Mouse (Mus musculus) MEL (cell line): Measurements from ENCODE around the gene Ube2d3. TPM values are rescaled to one million over a fixed set of nuclear protein-coding genes. Genes with fewer than 3 reads are reported as not detected.

Source experiments
- DNase-seq: peaks from one replicate; pipeline ENCODE4 v3.0.0; 2011; ENCODE audit warnings: low read depth, low spot score
- H3K27ac ChIP-seq: 2 replicates; pipeline ENCODE4 v1.5.1; 2012; ENCODE audit warnings: low read depth, mild to moderate bottlenecking, control low read depth, low read length, moderate library complexity; ENCODE audit not compliant: control insufficient read depth
- H3K27me3 ChIP-seq, 2 experiments: fragments of 150-350 bp in 1 of 2; sonication (generic) in 1 of 2; 2 replicates each; pipeline ENCODE4 v1.6.1; 2012; ENCODE audit warnings: low read length in 2 of 2, mild to moderate bottlenecking in 2 of 2, improper control_type of control experiment in 1 of 2, moderate library complexity in 1 of 2; ENCODE audit not compliant: insufficient read depth in 2 of 2, control insufficient read depth in 1 of 2
- H3K36me3 ChIP-seq, 2 experiments: 2 replicates each; pipeline ENCODE4 v1.6.1; 2012 to 2014; ENCODE audit warnings: low read length in 2 of 2, improper control_type of control experiment in 1 of 2, inconsistent platforms in 1 of 2, mild to moderate bottlenecking in 1 of 2; ENCODE audit not compliant: insufficient read depth in 2 of 2, control insufficient read depth in 1 of 2
- H3K4me1 ChIP-seq, 2 experiments: fragments of 150-350 bp in 1 of 2; sonication (generic) in 1 of 2; 2 replicates each; pipeline ENCODE4 v1.6.1; 2012; ENCODE audit warnings: low read length in 2 of 2, improper control_type of control experiment in 1 of 2, mild to moderate bottlenecking in 1 of 2; ENCODE audit not compliant: insufficient read depth in 2 of 2, control insufficient read depth in 1 of 2
- H3K4me3 ChIP-seq, 2 experiments: fragments of 150-350 bp in 1 of 2; sonication (generic) in 1 of 2; 2 replicates each; pipeline ENCODE4 v1.5.1; 2012; ENCODE audit warnings: low read depth in 2 of 2, low read length in 2 of 2, mild to moderate bottlenecking in 2 of 2, moderate library complexity in 2 of 2, control low read depth in 1 of 2, improper control_type of control experiment in 1 of 2; ENCODE audit not compliant: control insufficient read depth in 1 of 2, insufficient read depth in 1 of 2
- H3K79me2 ChIP-seq: 2 replicates; pipeline ENCODE4 v1.6.1; 2012; ENCODE audit warnings: mild to moderate bottlenecking, low read length, moderate library complexity; ENCODE audit not compliant: control insufficient read depth, poor library complexity, insufficient read depth
- H3K9ac ChIP-seq: 2 replicates; pipeline ENCODE4 v1.6.1; 2012; ENCODE audit warnings: low read depth, mild to moderate bottlenecking, control low read depth, low read length, moderate library complexity; ENCODE audit not compliant: control insufficient read depth, poor library complexity, severe bottlenecking
- H3K9me3 ChIP-seq: fragments of 150-350 bp; sonication (generic); replicated peaks from 2 replicates; pipeline ENCODE4 v1.6.1; 2012; ENCODE audit warnings: mild to moderate bottlenecking, low read length, improper control_type of control experiment, moderate library complexity; ENCODE audit not compliant: insufficient read depth
- CHD1 ChIP-seq: IDR thresholded peaks from 2 replicates; pipeline ENCODE4 v1.6.1; 2012; ENCODE audit warnings: low read depth, mild to moderate bottlenecking, inconsistent platforms, low read length, improper control_type of control experiment
- CHD2 ChIP-seq: IDR thresholded peaks from 2 replicates; pipeline ENCODE4 v1.6.1; 2011; ENCODE audit warnings: low read length, improper control_type of control experiment
- E2F4 ChIP-seq: IDR thresholded peaks from 2 replicates; pipeline ENCODE4 v1.6.1; 2011; ENCODE audit warnings: low read depth, low read length, improper control_type of control experiment, borderline replicate concordance
- EP300 ChIP-seq, 2 experiments: IDR thresholded peaks; 2 replicates each; pipeline ENCODE4 v1.6.1; 2011; ENCODE audit warnings: improper control_type of control experiment in 2 of 2, low read length in 2 of 2, low read depth in 1 of 2, mild to moderate bottlenecking in 1 of 2
- ETS1 ChIP-seq: IDR thresholded peaks from 2 replicates; pipeline ENCODE4 v1.6.1; 2012; ENCODE audit warnings: low read depth, mild to moderate bottlenecking, inconsistent platforms, low read length, improper control_type of control experiment, moderate library complexity
- GATA1 ChIP-seq: IDR thresholded peaks from 2 replicates; pipeline ENCODE4 v1.6.1; 2011; ENCODE audit warnings: low read depth, low read length, improper control_type of control experiment
- HCFC1 ChIP-seq: IDR thresholded peaks from 2 replicates; pipeline ENCODE4 v1.6.1; 2012; ENCODE audit warnings: low read depth, mild to moderate bottlenecking, inconsistent platforms, low read length, improper control_type of control experiment, moderate library complexity
- JUND ChIP-seq: IDR thresholded peaks from 2 replicates; pipeline ENCODE4 v1.6.1; 2011; ENCODE audit warnings: low read depth, mild to moderate bottlenecking, improper control_type of control experiment, low read length
- KAT2A ChIP-seq: conservative IDR thresholded peaks from 2 replicates; pipeline ENCODE4 v1.6.1; 2012; ENCODE audit warnings: low read depth, low read length, improper control_type of control experiment, inconsistent platforms
- MAFK ChIP-seq: IDR thresholded peaks from 2 replicates; pipeline ENCODE4 v1.6.1; 2011; ENCODE audit warnings: low read depth, mild to moderate bottlenecking, low read length, improper control_type of control experiment, borderline replicate concordance
- MAX ChIP-seq: IDR thresholded peaks from 2 replicates; pipeline ENCODE4 v1.6.1; 2011; ENCODE audit warnings: low read length, improper control_type of control experiment
- MAZ ChIP-seq: IDR thresholded peaks from 2 replicates; pipeline ENCODE4 v1.6.1; 2012; ENCODE audit warnings: low read depth, mild to moderate bottlenecking, inconsistent platforms, low read length, improper control_type of control experiment
- MEF2A ChIP-seq: IDR thresholded peaks from 2 replicates; pipeline ENCODE4 v1.6.1; 2014; ENCODE audit warnings: low read depth, mild to moderate bottlenecking, inconsistent platforms, low read length, improper control_type of control experiment; ENCODE audit not compliant: poor library complexity, insufficient replicate concordance, severe bottlenecking; ENCODE audit errors: extremely low read depth
- MXI1 ChIP-seq: IDR thresholded peaks from 2 replicates; pipeline ENCODE4 v1.6.1; 2011; ENCODE audit warnings: mild to moderate bottlenecking, low read depth, low read length, improper control_type of control experiment
- MYB ChIP-seq: IDR thresholded peaks from 2 replicates; pipeline ENCODE4 v1.6.1; 2011; ENCODE audit warnings: mild to moderate bottlenecking, low read depth, low read length, improper control_type of control experiment
- MYC ChIP-seq: IDR thresholded peaks from 2 replicates; pipeline ENCODE4 v1.6.1; 2011; ENCODE audit warnings: low read depth, mild to moderate bottlenecking, low read length, improper control_type of control experiment, moderate library complexity
- NRF1 ChIP-seq: IDR thresholded peaks from 2 replicates; pipeline ENCODE4 v1.6.1; 2014; ENCODE audit warnings: low read depth, mild to moderate bottlenecking, inconsistent platforms, low read length, improper control_type of control experiment, moderate library complexity; ENCODE audit not compliant: poor library complexity, insufficient read depth, severe bottlenecking
- POLR2AphosphoS5 ChIP-seq: IDR thresholded peaks from 2 replicates; pipeline ENCODE4 v1.6.1; 2012; ENCODE audit warnings: low read depth, borderline replicate concordance, mild to moderate bottlenecking, inconsistent platforms, low read length, moderate library complexity, mixed read lengths
- RAD21 ChIP-seq: IDR thresholded peaks from 2 replicates; pipeline ENCODE4 v1.6.1; 2011; ENCODE audit warnings: mild to moderate bottlenecking, low read depth, low read length, improper control_type of control experiment
- SIN3A ChIP-seq: IDR thresholded peaks from 2 replicates; pipeline ENCODE4 v1.6.1; 2012; ENCODE audit warnings: low read length, improper control_type of control experiment, inconsistent platforms
- TBP ChIP-seq: IDR thresholded peaks from 2 replicates; pipeline ENCODE4 v1.8.0; 2011; ENCODE audit warnings: low read depth, low read length, improper control_type of control experiment
- UBTF ChIP-seq: IDR thresholded peaks from 2 replicates; pipeline ENCODE4 v1.6.1; 2012; ENCODE audit warnings: low read depth, mild to moderate bottlenecking, inconsistent platforms, low read length, improper control_type of control experiment, moderate library complexity, borderline replicate concordance; ENCODE audit not compliant: insufficient read depth
- USF1 ChIP-seq: IDR thresholded peaks from 2 replicates; pipeline ENCODE4 v1.6.1; 2014; ENCODE audit warnings: low read depth, mild to moderate bottlenecking, inconsistent platforms, low read length, improper control_type of control experiment, moderate library complexity
- USF2 ChIP-seq, 2 experiments: IDR thresholded peaks; 2 replicates each; pipeline ENCODE4 v1.6.1; 2011 to 2012; ENCODE audit warnings: improper control_type of control experiment in 2 of 2, low read length in 2 of 2, borderline replicate concordance in 1 of 2, inconsistent platforms in 1 of 2, low read depth in 1 of 2, mild to moderate bottlenecking in 1 of 2; ENCODE audit not compliant: insufficient read depth in 1 of 2
- ZMIZ1 ChIP-seq: IDR thresholded peaks from 2 replicates; pipeline ENCODE4 v1.6.1; 2012; ENCODE audit warnings: low read depth, mild to moderate bottlenecking, inconsistent platforms, low read length, improper control_type of control experiment, moderate library complexity
- ZNF384 ChIP-seq: IDR thresholded peaks from 2 replicates; pipeline ENCODE4 v1.6.1; 2012; ENCODE audit warnings: low read depth, mild to moderate bottlenecking, inconsistent platforms, low read length, improper control_type of control experiment
- polyA plus RNA-seq, 2 experiments: library from polyadenylated mRNA; stranded (reverse) in 1 of 2; unstranded in 1 of 2; fragments of >175 nt in 1 of 2; fragments of >200 nt in 1 of 2; gene quantifications; 2 replicates each; pipeline versions ENCODE4 v1.2.1 to v1.2.4; 2012; ENCODE audit warnings: low replicate concordance in 2 of 2, low read depth in 1 of 2; ENCODE audit not compliant: insufficient read length in 2 of 2, insufficient read depth in 1 of 2, missing spikeins in 1 of 2
- total RNA-seq: library from RNA; depleted of rRNA; stranded (reverse); fragments of 300-350 nt; gene quantifications from 2 replicates; pipeline ENCODE4 v1.2.3, GENCODE M21; 2012

Gene Ube2d3
- total and polyA plus RNA-seq, 3 experiments = 40.9 to 432 (median 340) TPM

DNA sequence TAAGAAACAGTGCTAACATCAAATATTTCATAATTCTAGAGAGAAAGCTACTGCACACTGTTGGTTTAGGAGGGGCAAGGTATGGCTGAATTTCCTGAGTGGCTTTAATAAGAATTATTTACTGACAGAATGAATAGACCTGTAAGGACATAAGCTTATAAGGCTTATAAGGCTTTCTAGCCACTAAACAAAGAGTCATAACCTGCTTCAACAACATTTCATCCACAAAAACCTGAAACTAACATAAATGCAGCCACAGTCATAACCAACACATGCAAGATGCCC lies 16.7 kb upstream of the Ube2d3 start:
- H3K9me3 ChIP-seq = no peaks in the 10 kb centered on the region
- TF ChIP-seq MYB (no peak), CHD1 (no peak), MAX (no peak), TBP (no peak), HCFC1 (no peak), SIN3A (no peak), JUND (no peak)
- peaks cover 50% of the 10 kb centered on the region for H3K79me2 ChIP-seq
- peaks cover 11 to 18% of the 10 kb centered on the region in 2 experiments for H3K4me1 ChIP-seq
- no peaks in the 10 kb centered on the region for H3K27me3 ChIP-seq
- peak overlapping the region; percentile 92 for H3K27ac ChIP-seq
- H3K36me3 ChIP-seq = peaks cover 0 to 31% of the 10 kb centered on the region in 2 experiments; a peak in 3 of 4 replicates
- DNase-seq = no peak
- peak overlapping the region; percentile 93 for H3K9ac ChIP-seq
- peak overlapping the region; percentile 27 to 87 for H3K4me3 ChIP-seq

- peaks cover 11 to 18% of the 10 kb centered on the region in 2 experiments for H3K4me1 ChIP-seq
- H3K9me3 ChIP-seq = no peaks in the 10 kb centered on the region
- H3K36me3 ChIP-seq = peaks cover 0 to 29% of the 10 kb centered on the region in 2 experiments; a peak in 3 of 4 replicates
- H3K27me3 ChIP-seq = no peaks in the 10 kb centered on the region
- peak overlapping the region; percentile 95 for H3K27ac ChIP-seq
- peaks cover 48% of the 10 kb centered on the region for H3K79me2 ChIP-seq
- DNase-seq = peak; percentile 59
- H3K9ac ChIP-seq = peak overlapping the region; percentile 93
- H3K4me3 ChIP-seq = peak overlapping the region; percentile 87 to 89
- no peak for TF ChIP-seq GATA1
- 0 out of 2 replicates have a peak, but pooled peaks have one; percentile 27 for TF ChIP-seq MYC
- peak; percentile 69; the same call in 1 of the 2 replicates for TF ChIP-seq ZMIZ1
- 0 out of 2 replicates have a peak, but pooled peaks have one; percentile 48 for TF ChIP-seq ETS1
- no peak for TF ChIP-seq NRF1
- TF ChIP-seq KAT2A = no peak; the same call in 1 of the 2 replicates
- TF ChIP-seq MAZ = 0 out of 2 replicates have a peak, but pooled peaks have one; percentile 56
- TF ChIP-seq MYB = no peak
- TF ChIP-seq POLR2AphosphoS5 = no peak
- no peak for TF ChIP-seq TBP
- TF ChIP-seq USF2 (IDR thresholded peaks at IDR 0.05; ENCODE audit: borderline replicate concordance in 1 of 2, insufficient read depth in 1 of 2, low read depth in 1 of 2, low read length in 2 of 2) = no peak
- TF ChIP-seq RAD21 = no peak
- TF ChIP-seq EP300 (IDR thresholded peaks at IDR 0.05; ENCODE audit: low read depth in 1 of 2, low read length in 2 of 2) = peak; percentile 20 to 43; a peak in 1 of 4 replicates
- no peak for TF ChIP-seq CHD2
- no peak for TF ChIP-seq MEF2A
- peak; percentile 41; the same call in 1 of the 2 replicates for TF ChIP-seq MAX
- TF ChIP-seq MAFK = 0 out of 2 replicates have a peak, but pooled peaks have one; percentile 37
- TF ChIP-seq UBTF = no peak
- 0 out of 2 replicates have a peak, but pooled peaks have one; percentile 16 for TF ChIP-seq MXI1
- no peak for TF ChIP-seq USF1
- no peak for TF ChIP-seq ZNF384
- TF ChIP-seq HCFC1 = peak; percentile 4; the same call in 1 of the 2 replicates
- 0 out of 2 replicates have a peak, but pooled peaks have one; percentile 5 for TF ChIP-seq SIN3A
- peak; percentile 98 for TF ChIP-seq CHD1
- no peak for TF ChIP-seq E2F4
These were observed 15.6 kb upstream of the Ube2d3 start for GRCm38 (mm10) chr3:135422232-135422855.
